Mouse (Mus musculus): ENCODE measurements around the gene Sct. TPM values are rescaled to one million over a fixed set of nuclear protein-coding genes. Genes with fewer than 3 reads are reported as not detected.
"Not testable (repeated sequence)": the region's sequence is repeated elsewhere in the genome, so short reads cannot be mapped to it uniquely, and the experiment has no call there.

Gene Sct
- polyA plus RNA-seq, 1 experiment = 0.68 TPM

DNA sequence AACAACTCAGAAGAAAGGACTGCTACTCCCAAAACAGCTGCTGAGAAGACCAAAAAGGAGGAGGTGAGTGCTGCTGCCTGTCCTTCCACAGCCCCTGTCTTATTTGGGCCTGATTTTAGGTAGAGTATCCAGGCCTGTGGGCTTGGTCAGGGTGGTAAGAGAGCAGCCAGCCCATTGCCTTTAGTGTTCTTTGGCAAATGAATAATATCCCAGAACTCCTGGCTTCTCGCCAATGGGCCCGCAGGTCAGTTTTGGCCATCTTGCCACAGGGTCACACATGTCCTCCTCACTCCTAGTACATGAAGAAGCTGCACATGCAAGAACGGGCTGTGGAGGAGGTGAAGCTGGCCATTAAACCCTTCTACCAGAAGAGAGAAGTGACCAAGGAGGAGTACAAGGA is 17.5 kb downstream of the Sct start:
- H3K4me3 ChIP-seq = no peak overlapping the region
- TF ChIP-seq TCF12 (IDR thresholded peaks at IDR 0.05; ENCODE audit: insufficient read depth, poor library complexity, severe bottlenecking) (no peak), MYOG (IDR thresholded peaks at IDR 0.05; ENCODE audit: control insufficient read depth in 1 of 3, insufficient read depth in 1 of 3, insufficient read length in 2 of 3, low read depth in 2 of 3) (no peak), E2F4 (IDR thresholded peaks at IDR 0.05; ENCODE audit: insufficient read depth) (no peak), CEBPB (IDR thresholded peaks at IDR 0.05; ENCODE audit: insufficient read depth, poor library complexity, severe bottlenecking) (no peak), POLR2AphosphoS2 (IDR thresholded peaks at IDR 0.05; ENCODE audit: insufficient read length, low read depth) (no peak), MYOD1 (IDR thresholded peaks at IDR 0.05; ENCODE audit: control insufficient read depth in 1 of 3, insufficient read length in 2 of 3, low read depth in 2 of 3) (no peak), TCF3 (IDR thresholded peaks at IDR 0.05; ENCODE audit: insufficient read length, low read depth) (no peak), MAX (IDR thresholded peaks at IDR 0.05; ENCODE audit: low read depth) (no peak), POLR2A (IDR thresholded peaks at IDR 0.05; ENCODE audit: insufficient read length, low read depth) (no peak), USF1 (IDR thresholded peaks at IDR 0.05; ENCODE audit: low read depth) (no peak), REST (IDR thresholded peaks at IDR 0.05; ENCODE audit: insufficient read depth, insufficient read length) (no peak), SRF (IDR thresholded peaks at IDR 0.05; ENCODE audit: control insufficient read depth, insufficient read length, low read depth) (no peak)
- peaks cover 40% of the 10 kb centered on the region for H3K36me3 ChIP-seq (ENCODE audit: control insufficient read depth, insufficient read depth)
- no peak overlapping the region for H3K4me2 ChIP-seq (ENCODE audit: low read depth)
- no peaks in the 10 kb centered on the region for H3K27me3 ChIP-seq (ENCODE audit: control insufficient read depth, insufficient read depth, insufficient read length)
- no peak overlapping the region for H3ac ChIP-seq (ENCODE audit: control insufficient read depth, insufficient read length)
- no peaks in the 10 kb centered on the region for H3K79me2 ChIP-seq (ENCODE audit: control insufficient read depth, insufficient read depth)

GRCm38 (mm10) chr7:141256159-141256558 is 22.8 kb downstream of the Sct start:
- Histone ChIP-seq H3K36me3 (ENCODE audit: control insufficient read depth, insufficient read depth) (peaks cover 52% of the 10 kb centered on the region), H3K4me3 (no peak overlapping the region)

DNA sequence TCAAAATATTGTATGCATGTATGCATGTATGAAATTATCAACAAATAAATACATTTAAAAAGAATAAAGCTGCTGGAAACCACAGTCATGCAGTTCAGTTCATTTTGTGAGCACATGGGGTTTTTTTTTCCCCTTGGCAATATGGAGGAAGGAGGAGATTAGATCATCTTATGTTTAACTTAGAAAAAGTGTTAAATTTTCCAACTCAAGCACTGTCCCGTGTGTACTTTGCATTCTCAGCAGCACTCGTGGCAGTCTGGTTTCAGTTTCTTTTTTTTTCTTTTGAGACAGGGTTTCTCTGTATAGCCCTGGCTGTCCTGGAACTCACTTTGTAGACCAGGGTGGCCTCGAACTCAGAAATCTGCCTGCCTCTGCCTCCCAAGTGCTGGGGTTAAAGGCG is 28.4 kb downstream of the Sct start:
- H3K4me3 ChIP-seq; H3K79me2 ChIP-seq (ENCODE audit: control insufficient read depth, insufficient read depth); H3ac ChIP-seq (ENCODE audit: control insufficient read depth, insufficient read length); H3K4me2 ChIP-seq (ENCODE audit: low read depth); H3K27me3 ChIP-seq (ENCODE audit: control insufficient read depth, insufficient read depth, insufficient read length): not testable (repeated sequence)
- peaks cover 50% of the 10 kb centered on the region for H3K36me3 ChIP-seq (ENCODE audit: control insufficient read depth, insufficient read depth)

More at GRCm38 (mm10) chr7:141256159-141256558, 22.8 kb downstream of the Sct start:
- no peak overlapping the region for H3K4me2 ChIP-seq (ENCODE audit: low read depth)
- no peaks in the 10 kb centered on the region for H3K27me3 ChIP-seq (ENCODE audit: control insufficient read depth, insufficient read depth, insufficient read length)
- TF ChIP-seq CEBPB (IDR thresholded peaks at IDR 0.05; ENCODE audit: insufficient read depth, poor library complexity, severe bottlenecking) = no peak
- TF ChIP-seq MYOG (IDR thresholded peaks at IDR 0.05; ENCODE audit: control insufficient read depth in 1 of 3, insufficient read depth in 1 of 3, insufficient read length in 2 of 3, low read depth in 2 of 3) = no peak
- TF ChIP-seq POLR2AphosphoS2 (IDR thresholded peaks at IDR 0.05; ENCODE audit: insufficient read length, low read depth) = no peak
- no peak for TF ChIP-seq TCF12 (IDR thresholded peaks at IDR 0.05; ENCODE audit: insufficient read depth, poor library complexity, severe bottlenecking)
- no peak for TF ChIP-seq MAX (IDR thresholded peaks at IDR 0.05; ENCODE audit: low read depth)
- no peak for TF ChIP-seq REST (IDR thresholded peaks at IDR 0.05; ENCODE audit: insufficient read depth, insufficient read length)
- TF ChIP-seq POLR2A (IDR thresholded peaks at IDR 0.05; ENCODE audit: insufficient read length, low read depth) = no peak
- no peak for TF ChIP-seq TCF3 (IDR thresholded peaks at IDR 0.05; ENCODE audit: insufficient read length, low read depth)
- no peak for TF ChIP-seq USF1 (IDR thresholded peaks at IDR 0.05; ENCODE audit: low read depth)
- H3ac ChIP-seq (ENCODE audit: control insufficient read depth, insufficient read length) = no peak overlapping the region
- H3K79me2 ChIP-seq (ENCODE audit: control insufficient read depth, insufficient read depth) = no peaks in the 10 kb centered on the region

GRCm38 (mm10) chr7:141231551-141231950 is 47.4 kb downstream of the Sct start:
- TF ChIP-seq REST (IDR thresholded peaks at IDR 0.05; ENCODE audit: insufficient read depth, insufficient read length) (no peak), SRF (IDR thresholded peaks at IDR 0.05; ENCODE audit: control insufficient read depth, insufficient read length, low read depth) (no peak), MYOD1 (IDR thresholded peaks at IDR 0.05; ENCODE audit: control insufficient read depth in 1 of 3, insufficient read length in 2 of 3, low read depth in 2 of 3) (no peak), TCF3 (IDR thresholded peaks at IDR 0.05; ENCODE audit: insufficient read length, low read depth) (no peak), TCF12 (IDR thresholded peaks at IDR 0.05; ENCODE audit: insufficient read depth, poor library complexity, severe bottlenecking) (no peak), MAX (IDR thresholded peaks at IDR 0.05; ENCODE audit: low read depth) (no peak), CEBPB (IDR thresholded peaks at IDR 0.05; ENCODE audit: insufficient read depth, poor library complexity, severe bottlenecking) (no peak), MYOG (IDR thresholded peaks at IDR 0.05; ENCODE audit: control insufficient read depth in 1 of 3, insufficient read depth in 1 of 3, insufficient read length in 2 of 3, low read depth in 2 of 3) (no peak), E2F4 (IDR thresholded peaks at IDR 0.05; ENCODE audit: insufficient read depth) (no peak), POLR2AphosphoS2 (IDR thresholded peaks at IDR 0.05; ENCODE audit: insufficient read length, low read depth) (no peak), USF1 (IDR thresholded peaks at IDR 0.05; ENCODE audit: low read depth) (no peak), POLR2A (IDR thresholded peaks at IDR 0.05; ENCODE audit: insufficient read length, low read depth) (no peak)
- Histone ChIP-seq H3K4me3 (no peak overlapping the region), H3ac (ENCODE audit: control insufficient read depth, insufficient read length) (no peak overlapping the region), H3K27me3 (ENCODE audit: control insufficient read depth, insufficient read depth, insufficient read length) (no peaks in the 10 kb centered on the region), H3K79me2 (ENCODE audit: control insufficient read depth, insufficient read depth) (peaks cover 68% of the 10 kb centered on the region), H3K36me3 (ENCODE audit: control insufficient read depth, insufficient read depth) (peaks cover 38% of the 10 kb centered on the region), H3K4me2 (ENCODE audit: low read depth) (no peak overlapping the region)

DNA sequence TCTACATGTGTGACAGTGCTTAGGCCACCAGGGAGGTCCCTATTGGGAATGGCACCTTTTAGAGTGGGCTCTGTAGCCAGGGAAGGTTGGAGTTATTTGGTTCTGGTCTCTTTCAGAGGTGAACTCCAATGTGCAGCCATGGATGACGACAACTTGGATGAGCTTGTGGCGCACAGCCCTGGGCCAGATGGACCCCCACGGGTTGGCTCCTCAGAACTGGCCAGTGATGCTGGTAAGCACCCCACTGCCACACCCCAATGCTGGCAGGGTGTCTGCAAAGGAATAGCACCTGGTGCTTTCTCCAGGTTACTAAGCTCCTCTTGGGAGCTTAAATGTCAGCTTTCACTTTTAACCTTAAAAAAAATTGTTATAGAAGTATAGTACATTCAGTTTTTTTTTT is 47.8 kb downstream of the Sct start:
- no peak overlapping the region for H3ac ChIP-seq (ENCODE audit: control insufficient read depth, insufficient read length)
- H3K4me2 ChIP-seq (ENCODE audit: low read depth) = peak overlapping the region; percentile 97
- no peaks in the 10 kb centered on the region for H3K27me3 ChIP-seq (ENCODE audit: control insufficient read depth, insufficient read depth, insufficient read length)
- peaks cover 38% of the 10 kb centered on the region for H3K36me3 ChIP-seq (ENCODE audit: control insufficient read depth, insufficient read depth)
- no peak overlapping the region for H3K4me3 ChIP-seq
- TF ChIP-seq TCF12 (IDR thresholded peaks at IDR 0.05; ENCODE audit: insufficient read depth, poor library complexity, severe bottlenecking) (no peak), E2F4 (IDR thresholded peaks at IDR 0.05; ENCODE audit: insufficient read depth) (no peak), MAX (IDR thresholded peaks at IDR 0.05; ENCODE audit: low read depth) (no peak), POLR2A (IDR thresholded peaks at IDR 0.05; ENCODE audit: insufficient read length, low read depth) (no peak), MYOG (IDR thresholded peaks at IDR 0.05; ENCODE audit: control insufficient read depth in 1 of 3, insufficient read depth in 1 of 3, insufficient read length in 2 of 3, low read depth in 2 of 3) (no peak), POLR2AphosphoS2 (IDR thresholded peaks at IDR 0.05; ENCODE audit: insufficient read length, low read depth) (no peak), MYOD1 (IDR thresholded peaks at IDR 0.05; ENCODE audit: control insufficient read depth in 1 of 3, insufficient read length in 2 of 3, low read depth in 2 of 3) (no peak), SRF (IDR thresholded peaks at IDR 0.05; ENCODE audit: control insufficient read depth, insufficient read length, low read depth) (no peak), REST (IDR thresholded peaks at IDR 0.05; ENCODE audit: insufficient read depth, insufficient read length) (no peak), USF1 (IDR thresholded peaks at IDR 0.05; ENCODE audit: low read depth) (no peak), TCF3 (IDR thresholded peaks at IDR 0.05; ENCODE audit: insufficient read length, low read depth) (no peak), CEBPB (IDR thresholded peaks at IDR 0.05; ENCODE audit: insufficient read depth, poor library complexity, severe bottlenecking) (no peak)
- peaks cover 67% of the 10 kb centered on the region for H3K79me2 ChIP-seq (ENCODE audit: control insufficient read depth, insufficient read depth)

Measured in myocyte (in vitro differentiated cells).